Mouse (Mus musculus) kidney, embryonic 16.5 days (tissue): ENCODE results near the gene Phactr2. TPM values are rescaled to one million over a fixed set of nuclear protein-coding genes. Genes with fewer than 3 reads are reported as not detected.

Experiments
- polyA plus RNA-seq: library from polyadenylated mRNA; unstranded; fragments of >200 nt; fragmentation: Nextera tagmentation; extraction: Ambion mirVana; gene quantifications from 2 replicates; pipeline ENCODE4 v1.2.1, GENCODE M21; 2015

The Phactr2 gene
- polyA plus RNA-seq, 1 experiment from 2014 or later, result 26.9 TPM

Other genes starting within 250 kb of the Phactr2 start
- 118 and 127 TPM in 2 replicates for gene Fuca2, start 25.1 kb upstream of the Phactr2 start, polyA plus RNA-seq
- gene Adat2, start 78.5 kb upstream of the Phactr2 start, polyA plus RNA-seq, result 4.0 and 5.8 TPM in 2 replicates
- gene Pex3, start 78.7 kb upstream of the Phactr2 start, polyA plus RNA-seq, result 28.4 and 28.9 TPM in 2 replicates